Mouse (Mus musculus) activated CD4-positive, CD25-positive, alpha-beta regulatory T cell, adult 9 weeks (primary cell): ENCODE measurements around the gene Hcst. TPM values are rescaled to one million over a fixed set of nuclear protein-coding genes. Genes with fewer than 3 reads are reported as not detected.

Experiments used
- polyA plus RNA-seq: library from polyadenylated mRNA; unstranded; fragments of 100-300 nt; shearing (Covaris generic); gene quantifications from one replicate; pipeline ENCODE4 v1.2.1, GENCODE M21; 2017

Hcst gene
- 400 TPM for polyA plus RNA-seq

GRCm38 (mm10) chr7:30419561-30420499 is at the start of gene Hcst:
Gene Hcst (minus strand): TSS chr7:30419854.

GRCm38 (mm10) chr7:30457629-30458330 is 38.1 kb upstream of the Hcst start, which contains the start of the genes Kirrel2 and Nphs1:
Gene Kirrel2 (minus strand): TSS chr7:30457690.
Gene Nphs1 (plus strand): TSS chr7:30458315.

GRCm38 (mm10) chr7:30444971-30445751 is 25.5 kb upstream of the Hcst start, which contains the start of gene Aplp1:
Gene Aplp1 (minus strand): TSS chr7:30445535.

GRCm38 (mm10) chr7:30421175-30421889 is 1.7 kb upstream of the Hcst start, which contains the start of gene Nfkbid:
Gene Nfkbid (plus strand): TSS chr7:30421732.

GRCm38 (mm10) chr7:30413596-30413995 is 6.1 kb downstream of the Hcst start, which contains the start of gene Tyrobp:
Gene Tyrobp (plus strand): TSS chr7:30413760.

Other genes with a start within 250 kb of the Hcst start
- 1.0 TPM for gene Cox7a1, start 235.7 kb downstream of the Hcst start, polyA plus RNA-seq
- 80.5 TPM for gene Capns1, start 221.0 kb downstream of the Hcst start, polyA plus RNA-seq
- 49.2 TPM for gene Polr2i, start 187.9 kb downstream of the Hcst start, polyA plus RNA-seq
- 132 TPM for gene Tbcb, start 187.6 kb downstream of the Hcst start, polyA plus RNA-seq
- not detected for gene Ovol3, start 184.1 kb downstream of the Hcst start, polyA plus RNA-seq
- 0.27 TPM for gene Thap8, start 139.8 kb downstream of the Hcst start, polyA plus RNA-seq
- 6.3 TPM for gene Wdr62, start 139.4 kb downstream of the Hcst start, polyA plus RNA-seq
- 7.7 TPM for gene Clip3, start 128.1 kb downstream of the Hcst start, polyA plus RNA-seq
- gene Alkbh6, start 111.1 kb downstream of the Hcst start, polyA plus RNA-seq = 158 TPM
- gene Syne4, start 105.0 kb downstream of the Hcst start, polyA plus RNA-seq = 20.3 TPM
- not detected for gene E130208F15Rik, start 98.1 kb downstream of the Hcst start, polyA plus RNA-seq
- 7.7 TPM for gene Sdhaf1, start 96.0 kb downstream of the Hcst start, polyA plus RNA-seq
- gene Lrfn3, start 57.1 kb downstream of the Hcst start, polyA plus RNA-seq = not detected
- 7.6 TPM for gene Tyrobp, start 6.1 kb downstream of the Hcst start, polyA plus RNA-seq
- gene Nfkbid, start 1.9 kb upstream of the Hcst start, polyA plus RNA-seq = 106 TPM
- 5.2 TPM for gene Aplp1, start 25.7 kb upstream of the Hcst start, polyA plus RNA-seq
- gene Kirrel2, start 37.8 kb upstream of the Hcst start, polyA plus RNA-seq = not detected
- gene Nphs1, start 38.5 kb upstream of the Hcst start, polyA plus RNA-seq = not detected
- not detected for gene Prodh2, start 73.8 kb upstream of the Hcst start, polyA plus RNA-seq
- gene Arhgap33, start 115.2 kb upstream of the Hcst start, polyA plus RNA-seq = 1.1 TPM
- 3.2 TPM for gene Hspb6, start 132.3 kb upstream of the Hcst start, polyA plus RNA-seq
- gene Proser3, start 132.4 kb upstream of the Hcst start, polyA plus RNA-seq = 10.4 TPM
- 108 TPM for gene Lin37, start 140.0 kb upstream of the Hcst start, polyA plus RNA-seq
- gene U2af1l4, start 143.4 kb upstream of the Hcst start, polyA plus RNA-seq = 42.0 TPM
- gene Gm49396, start 143.5 kb upstream of the Hcst start, polyA plus RNA-seq = 105 TPM
- 242 TPM for gene Psenen, start 143.8 kb upstream of the Hcst start, polyA plus RNA-seq
- gene Igflr1, start 145.6 kb upstream of the Hcst start, polyA plus RNA-seq = 243 TPM
- 12.2 TPM for gene Kmt2b, start 168.9 kb upstream of the Hcst start, polyA plus RNA-seq
- gene Zbtb32, start 179.1 kb upstream of the Hcst start, polyA plus RNA-seq = 17.6 TPM
- gene Upk1a, start 193.0 kb upstream of the Hcst start, polyA plus RNA-seq = 0.45 TPM
- 808 TPM for gene Cox6b1, start 206.3 kb upstream of the Hcst start, polyA plus RNA-seq
- gene Etv2, start 216.0 kb upstream of the Hcst start, polyA plus RNA-seq = not detected
- gene Rbm42, start 230.5 kb upstream of the Hcst start, polyA plus RNA-seq = 206 TPM
- 31.3 TPM for gene Haus5, start 245.1 kb upstream of the Hcst start, polyA plus RNA-seq